Comparison of ENCODE assay signal across 36 mouse cellular contexts in genomic region chr3:35510314-35510713, GRCm38 (mm10).
"Had no signal": no experiment of that assay in that cellular context is flagged by ENCODE, and none has a peak within 500 bp of the region (broad histone marks: within the 10 kb centered on the region; RNA-seq: fewer than 3 reads in every experiment).

No protein-coding gene starts in this region.

- H3K36me3 ChIP-seq: heart, embryonic 10.5 days; heart, embryonic 12.5 days; heart, embryonic 13.5 days; heart, embryonic 15.5 days; hindbrain, embryonic 10.5 days; hindbrain, embryonic 12.5 days; hindbrain, embryonic 13.5 days; hindbrain, embryonic 15.5 days; intestine, embryonic 15.5 days; kidney, embryonic 15.5 days had no signal

- H3K4me3 ChIP-seq: heart, embryonic 10.5 days; heart, embryonic 12.5 days; heart, embryonic 13.5 days; heart, embryonic 15.5 days; hindbrain, embryonic 10.5 days; hindbrain, embryonic 12.5 days; hindbrain, embryonic 13.5 days; hindbrain, embryonic 15.5 days; intestine, embryonic 15.5 days; kidney, embryonic 15.5 days; layer of hippocampus, adult 2 months; left cerebral cortex, adult 2 months had no signal

- H3K4me1 ChIP-seq: heart, embryonic 10.5 days; heart, embryonic 12.5 days; heart, embryonic 13.5 days; heart, embryonic 15.5 days; hindbrain, embryonic 10.5 days; hindbrain, embryonic 12.5 days; hindbrain, embryonic 13.5 days; hindbrain, embryonic 15.5 days; intestine, embryonic 15.5 days; kidney, embryonic 15.5 days had no signal

- H3K4me2 ChIP-seq: heart, embryonic 11.5 days; heart, embryonic 12.5 days; heart, embryonic 13.5 days; heart, embryonic 15.5 days; hindbrain, embryonic 12.5 days; hindbrain, embryonic 13.5 days; hindbrain, embryonic 14.5 days; hindbrain, embryonic 15.5 days; intestine, embryonic 15.5 days; kidney, embryonic 15.5 days had no signal

- H3K27me3 ChIP-seq: heart, embryonic 12.5 days; heart, embryonic 13.5 days; heart, embryonic 15.5 days; hindbrain, embryonic 12.5 days; hindbrain, embryonic 13.5 days; hindbrain, embryonic 15.5 days; intestine, embryonic 15.5 days; kidney, embryonic 15.5 days had no signal

- ATAC-seq: hindbrain, embryonic 16.5 days; hindbrain, postnatal 0 days; inflammation-experienced regulatory T-cells, adult 6 months; intestine, embryonic 15.5 days; intestine, embryonic 16.5 days; intestine, postnatal 0 days had no signal

- DNase-seq: heart, postnatal 10 days; heart, postnatal 14 days; heart, postnatal 36 days; heart, postnatal 4 days; kidney, adult 11 months; kidney, adult 18-20 months; kidney, adult 2 months; kidney, adult 8-10 months; kidney, adult 9 months; kidney, postnatal 10 days; kidney, postnatal 14 days; kidney, postnatal 25 days; kidney, postnatal 36 days; kidney, postnatal 4 days; layer of hippocampus, adult 9-11 months; layer of hippocampus, postnatal 36 days had no signal

- H3K9ac ChIP-seq: heart, embryonic 12.5 days; heart, embryonic 13.5 days; heart, embryonic 15.5 days; hindbrain, embryonic 12.5 days; hindbrain, embryonic 13.5 days; hindbrain, embryonic 14.5 days; hindbrain, embryonic 15.5 days; intestine, embryonic 15.5 days; kidney, embryonic 15.5 days had no signal

- H3K9me3 ChIP-seq: heart, embryonic 10.5 days; heart, embryonic 12.5 days; heart, embryonic 13.5 days; heart, embryonic 15.5 days; hindbrain, embryonic 10.5 days; hindbrain, embryonic 12.5 days; hindbrain, embryonic 13.5 days; intestine, embryonic 15.5 days; kidney, embryonic 15.5 days had no signal

- H3K27ac ChIP-seq: heart, embryonic 10.5 days; heart, embryonic 13.5 days; heart, embryonic 15.5 days; hindbrain, embryonic 10.5 days; hindbrain, embryonic 12.5 days; hindbrain, embryonic 13.5 days; hindbrain, embryonic 14.5 days; hindbrain, embryonic 15.5 days; hindbrain, postnatal 0 days; intestine, embryonic 15.5 days; kidney, embryonic 15.5 days; kidney, postnatal 0 days; layer of hippocampus, adult 2 months; left cerebral cortex, adult 2 months had no signal
